Mouse (Mus musculus) E14TG2a.4 (cell line): ENCODE measurements at regions not wholly inside any gene's neighbourhood (a gene's known extent, or its start where the extent isn't known, plus 50 kb on each side); places are given as distances from the start of the nearest gene placed in this dataset.

Experiments used
- CTCF ChIP-seq: conservative IDR thresholded peaks from 2 replicates; pipeline ENCODE4 v1.5.1; 2014; ENCODE audit warnings: low read length
- NANOG ChIP-seq: IDR thresholded peaks from 2 replicates; pipeline ENCODE4 v1.6.1; 2014; ENCODE audit warnings: borderline replicate concordance, low read length, mixed read lengths
- POU5F1 ChIP-seq: IDR thresholded peaks from 2 replicates; pipeline ENCODE4 v1.6.1; 2014; ENCODE audit warnings: low read length, borderline replicate concordance

- TF ChIP-seq CTCF: no peak
- TF ChIP-seq POU5F1: no peak
- no peak for TF ChIP-seq NANOG
Measured at GRCm38 (mm10) chr7:136047364-136047945, 331.3 kb upstream of the Mki67 start.
